Mouse (Mus musculus) cerebellum, adult 8-10 months (tissue): ENCODE data around the gene Bend3.
A peak's percentile ranks its signal among the peaks of the same experiment; 100 is the strongest.

Experiments
- DNase-seq: peaks from one replicate; pipeline ENCODE4 v3.0.0; 2022

Gene Bend3

GRCm38 (mm10) chr10:43538831-43539230 is 60.2 kb downstream of the Bend3 start:
- no peak for DNase-seq

DNA sequence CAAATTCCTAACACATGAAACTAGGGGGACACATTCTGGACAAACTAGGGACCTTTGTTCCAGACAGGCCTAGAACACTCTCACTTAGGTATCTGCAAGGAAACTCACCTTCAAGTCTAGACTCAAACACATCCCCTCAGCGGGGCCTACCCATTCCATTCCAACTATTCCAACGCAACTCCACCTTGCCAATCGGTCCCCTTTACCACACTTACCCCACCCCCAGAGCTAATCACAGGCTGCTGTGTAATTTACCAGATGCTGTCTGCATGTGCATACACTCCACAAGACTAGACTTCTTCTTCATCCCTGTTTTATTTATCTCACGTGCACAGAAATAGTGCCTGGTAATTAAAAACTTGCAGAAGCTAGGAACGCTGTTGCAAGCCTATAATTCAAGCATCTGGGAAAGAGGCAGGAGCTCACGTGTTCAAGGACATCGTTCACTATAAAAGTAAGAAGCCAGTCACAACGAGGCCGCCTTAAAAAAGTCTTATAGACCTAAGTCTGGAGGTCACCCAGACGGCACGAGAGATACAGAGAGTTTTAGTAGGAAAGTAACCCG is 61.2 kb downstream of the Bend3 start:
- no peak for DNase-seq

DNA sequence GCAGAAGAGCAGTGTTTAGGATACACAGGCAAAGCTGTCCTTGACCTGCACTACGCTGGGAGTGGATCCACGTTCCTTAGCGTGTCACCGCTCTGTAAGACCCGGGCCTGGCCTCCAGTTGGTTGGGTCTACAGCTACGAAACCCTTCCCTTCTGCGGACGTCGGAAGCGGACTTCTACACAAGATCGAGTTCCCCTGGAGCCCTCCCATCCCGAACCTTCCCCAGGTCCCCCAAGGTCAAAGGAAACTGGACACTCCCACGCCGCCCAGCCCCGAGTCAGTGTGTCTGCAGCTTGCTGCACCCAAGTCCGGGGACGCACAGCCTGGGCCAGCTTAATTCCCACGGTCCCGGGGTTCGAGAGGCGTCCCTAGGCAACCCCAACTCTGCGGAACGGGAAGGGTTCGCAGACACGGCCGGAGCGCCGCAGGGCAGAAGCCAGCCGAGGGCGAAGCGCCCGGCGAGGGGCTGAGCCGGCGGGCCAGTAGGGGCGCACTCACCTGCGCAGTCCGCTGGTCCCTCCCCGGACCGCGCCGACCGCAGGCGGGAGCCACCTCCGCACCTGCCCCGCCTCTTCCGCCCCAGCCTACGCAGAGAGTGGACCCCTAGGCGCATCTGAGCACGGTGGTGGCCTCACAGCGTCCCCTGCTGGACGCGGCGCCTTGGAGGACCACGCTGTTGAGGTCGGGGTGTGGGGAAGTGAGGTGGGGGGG is 62.0 kb downstream of the Bend3 start, which contains the start of gene 1700021F05Rik:
Gene 1700021F05Rik (minus strand): TSS at position 553 of the 711 bp plus-strand sequence.
- DNase-seq: peak; percentile 95

- no peak for DNase-seq
Measured at GRCm38 (mm10) chr10:43541153-43541544, 62.5 kb downstream of the Bend3 start.

DNA sequence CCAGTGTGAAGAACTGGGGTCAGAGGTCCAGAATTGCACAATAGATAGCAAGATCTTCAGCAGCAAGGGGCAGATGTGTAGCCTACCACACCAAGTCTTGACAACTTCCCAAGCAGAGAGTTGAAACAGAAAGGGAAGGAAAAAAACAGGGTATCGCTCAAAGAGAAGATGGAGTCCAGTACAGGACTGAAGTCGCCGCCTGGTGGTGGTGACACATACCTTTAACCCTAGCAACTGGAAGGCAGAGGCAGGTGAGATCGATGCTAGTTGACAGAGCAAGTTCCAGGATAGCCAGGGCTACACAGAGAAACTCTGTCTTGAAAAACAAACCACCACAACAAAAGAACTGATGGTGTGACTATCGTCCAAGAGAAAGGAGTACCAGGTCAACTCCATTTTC is 70.8 kb downstream of the Bend3 start:
- no peak for DNase-seq

- no peak for DNase-seq
Measured at GRCm38 (mm10) chr10:43550923-43551322, 72.3 kb downstream of the Bend3 start.

DNA sequence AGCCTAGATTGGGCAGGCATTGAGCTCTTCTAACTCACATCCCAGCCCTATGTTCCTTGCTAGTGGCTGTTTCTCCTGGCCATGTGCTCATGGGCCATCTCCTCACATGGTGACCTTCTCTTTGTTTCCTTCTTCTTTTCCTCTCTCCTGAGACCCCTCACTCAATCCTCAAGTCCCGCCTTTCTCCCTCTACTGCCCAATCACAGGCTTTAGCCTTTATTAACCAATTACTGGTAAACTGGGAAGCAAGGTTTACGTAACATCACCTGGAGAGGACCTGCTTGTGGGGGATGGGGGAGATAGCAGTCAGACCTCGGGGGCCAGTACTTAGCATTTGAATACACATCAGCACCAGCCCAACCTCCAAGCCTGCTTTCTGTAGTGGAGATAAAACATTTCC is 72.8 kb downstream of the Bend3 start:
- DNase-seq: no peak

- no peak for DNase-seq
Measured at GRCm38 (mm10) chr10:43557630-43558165, 79.1 kb downstream of the Bend3 start.

GRCm38 (mm10) chr10:43559313-43559712 is 80.7 kb downstream of the Bend3 start:
- DNase-seq: no peak

GRCm38 (mm10) chr10:43560765-43561164 is 82.1 kb downstream of the Bend3 start:
- DNase-seq: no peak

DNA sequence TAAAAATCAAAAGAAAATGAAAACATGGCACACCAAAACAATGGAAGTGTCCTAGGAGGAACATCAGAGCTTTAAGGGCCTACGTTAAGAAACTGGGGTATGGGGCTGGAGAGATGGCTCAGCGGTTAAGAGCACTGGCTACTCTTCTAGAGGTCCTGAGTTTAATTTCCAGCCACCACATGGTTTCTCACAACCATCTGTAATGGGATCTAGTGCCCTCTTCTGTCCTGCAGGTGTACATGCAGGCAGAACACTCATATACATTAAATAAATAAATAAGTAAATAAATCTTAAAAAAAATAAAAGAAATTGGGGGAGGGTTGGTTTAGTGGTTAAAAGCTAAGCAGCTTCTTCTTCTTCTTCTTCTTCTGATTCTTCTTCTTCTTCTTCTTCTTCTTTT is 82.7 kb downstream of the Bend3 start:
- no peak for DNase-seq
